Mouse (Mus musculus) midbrain, embryonic 16.5 days (tissue): Measurements from ENCODE around the gene Igsf9. TPM values are rescaled to one million over a fixed set of nuclear protein-coding genes. Genes with fewer than 3 reads are reported as not detected.

ENCODE experiments used
- ATAC-seq: fragments of 200-750 bp; cut with Nextera tagmentation; 2 replicates; pipeline ENCODE4 v1.8.0; 2017; ENCODE audit warnings: moderate TSS enrichment
- H3K27ac ChIP-seq: fragments of 300-500 bp; sonication (generic); 2 replicates; pipeline ENCODE4 v1.5.1; 2014; ENCODE audit warnings: mild to moderate bottlenecking, low read length, mixed read lengths
- H3K27me3 ChIP-seq: fragments of 300-500 bp; sonication (generic); 2 replicates; pipeline ENCODE4 v1.6.1; 2014; ENCODE audit warnings: low read depth, low read length, mixed read lengths; ENCODE audit not compliant: control insufficient read depth, insufficient read depth
- H3K36me3 ChIP-seq: fragments of 300-500 bp; sonication (generic); 2 replicates; pipeline ENCODE4 v1.6.1; 2014; ENCODE audit warnings: mild to moderate bottlenecking, low read length, moderate library complexity, mixed read lengths; ENCODE audit not compliant: control insufficient read depth, insufficient read depth
- H3K4me1 ChIP-seq: fragments of 300-500 bp; sonication (generic); 2 replicates; pipeline ENCODE4 v1.6.1; 2014; ENCODE audit warnings: mild to moderate bottlenecking, low read length, mixed read lengths; ENCODE audit not compliant: control insufficient read depth, insufficient read depth
- H3K4me2 ChIP-seq: fragments of 300-500 bp; sonication (generic); 2 replicates; pipeline ENCODE4 v1.6.1; 2014; ENCODE audit warnings: mild to moderate bottlenecking, low read length, mixed read lengths
- H3K4me3 ChIP-seq: fragments of 300-500 bp; sonication (generic); 2 replicates; pipeline ENCODE4 v1.5.1; 2014; ENCODE audit warnings: low read depth, mild to moderate bottlenecking, low read length, moderate library complexity, mixed read lengths
- H3K9ac ChIP-seq: fragments of 300-500 bp; sonication (generic); 2 replicates; pipeline ENCODE4 v1.6.1; 2014; ENCODE audit warnings: low read depth, low read length, mixed read lengths
- H3K9me3 ChIP-seq: fragments of 300-500 bp; sonication (generic); replicated peaks from 2 replicates; pipeline ENCODE4 v1.6.1; 2014; ENCODE audit warnings: mild to moderate bottlenecking, low read length, mixed read lengths; ENCODE audit not compliant: control insufficient read depth, poor library complexity, severe bottlenecking
- WGBS: fragments of 180-500 bp; shearing (Covaris S2); extraction: QIAGEN DNeasy Blood & Tissue Kit; methylation state at CpG from one replicate; pipeline ENCODE4 v1.1.7; 2014; 5-methylcytosine and 5-hydroxymethylcytosine counted together
- polyA plus RNA-seq: library from polyadenylated mRNA; unstranded; fragments of >200 nt; fragmentation: Nextera tagmentation; extraction: Ambion mirVana; gene quantifications from 2 replicates; pipeline ENCODE4 v1.2.1, GENCODE M21; 2015

Gene Igsf9
- polyA plus RNA-seq, 1 experiment from 2014 or later = 74.4 TPM

DNA sequence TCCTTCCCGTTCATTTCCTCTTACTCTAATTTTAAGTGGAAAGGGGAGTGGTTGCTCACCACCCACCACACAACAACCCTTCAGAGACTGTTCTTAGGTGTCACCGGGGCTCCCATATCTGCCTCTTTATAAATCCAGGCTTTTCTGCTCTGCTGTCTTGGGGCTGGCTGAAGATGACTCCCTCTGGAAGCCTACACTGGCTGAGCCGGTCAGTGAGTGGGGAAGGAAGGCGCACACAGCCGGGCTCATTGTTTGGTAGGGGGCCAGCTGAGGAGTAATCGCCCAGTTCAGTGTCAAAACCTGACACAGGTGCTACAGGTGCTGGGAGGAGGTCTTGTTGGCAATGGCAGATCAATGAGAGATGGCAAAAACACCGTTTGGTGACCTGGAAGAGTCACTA is 44.4 kb downstream of the Igsf9 start:
- Histone ChIP-seq H3K9me3 (no peaks in the 10 kb centered on the region), H3K9ac (no peak overlapping the region), H3K27ac (no peak overlapping the region), H3K4me2 (no peak overlapping the region), H3K4me3 (no peak overlapping the region), H3K27me3 (no peaks in the 10 kb centered on the region), H3K36me3 (no peaks in the 10 kb centered on the region), H3K4me1 (peaks cover 7% of the 10 kb centered on the region; the same call in 1 of the 2 replicates)
- ATAC-seq = no peak
- WGBS = 74% methylated on average over 7 of the region's 7 CpGs

DNA sequence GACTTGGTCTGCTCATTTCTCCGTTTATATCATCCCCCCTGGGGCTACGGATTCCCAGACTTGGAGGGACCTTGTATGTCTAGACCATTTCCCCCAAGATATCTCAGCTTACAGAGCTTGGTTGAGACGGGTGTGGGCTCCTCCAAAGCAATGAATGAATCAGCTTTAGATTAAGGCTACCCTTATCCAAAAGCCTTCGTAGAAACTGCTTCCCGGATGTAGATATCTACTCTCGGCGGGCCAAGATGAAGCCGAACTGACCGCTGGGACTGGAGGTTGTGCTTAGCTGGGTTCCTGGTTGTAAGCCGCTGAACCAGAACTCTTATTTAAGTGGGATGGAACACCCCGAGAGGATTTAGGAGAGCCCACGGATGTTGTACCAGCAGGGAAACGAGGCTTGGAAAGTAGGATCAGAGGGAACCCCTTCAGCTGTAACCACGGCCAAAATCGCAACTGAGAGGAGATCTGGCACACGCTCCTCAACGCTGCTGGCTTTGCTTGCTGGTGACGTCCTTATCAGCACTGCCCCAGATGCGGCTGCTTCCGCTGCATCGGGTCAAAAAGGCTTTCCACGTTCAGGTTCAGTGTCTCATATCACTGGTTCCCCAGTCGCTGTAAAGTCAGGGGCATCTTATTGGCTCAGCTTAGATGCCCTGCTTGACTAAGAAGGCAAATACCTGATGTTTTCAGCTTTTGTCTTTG is 44.9 kb downstream of the Igsf9 start:
- WGBS = 70% methylated on average over 23 of the region's 23 CpGs
- no peak for ATAC-seq
- Histone ChIP-seq H3K27ac (no peak overlapping the region), H3K9me3 (no peaks in the 10 kb centered on the region), H3K4me2 (no peak overlapping the region), H3K36me3 (no peaks in the 10 kb centered on the region), H3K9ac (no peak overlapping the region), H3K4me1 (peaks cover 1% of the 10 kb centered on the region; the same call in 1 of the 2 replicates), H3K4me3 (no peak overlapping the region), H3K27me3 (no peaks in the 10 kb centered on the region)

DNA sequence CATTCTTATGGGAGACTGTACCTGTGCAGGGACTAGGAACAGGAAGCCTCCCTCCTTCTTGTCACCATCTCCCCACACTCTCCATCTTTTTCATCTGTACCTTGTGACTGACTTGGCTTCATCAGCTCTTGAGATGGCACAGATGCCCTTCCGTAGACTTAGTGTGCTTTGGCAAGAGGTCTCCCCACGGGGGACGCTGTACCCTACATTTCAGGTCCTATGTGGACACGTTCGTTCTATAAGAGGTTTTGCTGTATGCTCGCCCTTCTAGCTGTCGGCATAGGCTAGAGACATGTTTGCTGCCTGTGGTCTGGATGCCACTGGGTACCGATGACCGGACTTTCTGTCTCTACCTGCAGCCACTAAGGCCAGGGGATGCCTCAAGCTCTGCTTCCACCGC is 45.8 kb downstream of the Igsf9 start:
- ATAC-seq = no peak
- WGBS = 92% methylated on average over 10 of the region's 10 CpGs

DNA sequence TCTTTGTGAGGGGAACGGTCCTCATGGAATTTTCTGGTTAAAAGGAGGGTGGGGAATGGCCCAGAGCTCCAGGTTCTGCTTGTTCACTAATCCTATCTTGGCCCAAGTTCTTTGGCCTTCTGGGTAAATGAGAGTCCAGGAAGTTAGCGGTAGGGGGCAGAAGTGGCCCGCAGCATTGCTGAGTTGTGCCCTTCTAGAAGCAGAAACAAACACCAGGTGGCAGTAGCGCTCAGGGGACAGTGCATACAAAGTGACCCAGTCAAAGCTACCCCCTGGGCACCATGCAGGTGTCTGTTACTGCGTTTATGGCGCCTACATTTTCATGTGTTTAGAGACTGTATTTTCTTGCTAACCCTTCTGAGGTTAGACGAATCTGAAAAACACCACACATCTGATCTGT is 47.1 kb downstream of the Igsf9 start:
- ATAC-seq = peak; percentile 19; the same call in 1 of the 2 replicates
- Histone ChIP-seq H3K4me3 (no peak overlapping the region), H3K9me3 (no peaks in the 10 kb centered on the region), H3K27ac (no peak overlapping the region), H3K4me2 (no peak overlapping the region), H3K36me3 (no peaks in the 10 kb centered on the region), H3K4me1 (peaks cover 7% of the 10 kb centered on the region; the same call in 1 of the 2 replicates), H3K9ac (no peak overlapping the region), H3K27me3 (no peaks in the 10 kb centered on the region)
- 5% methylated on average over 7 of the region's 7 CpGs for WGBS

More for the DNA sequence above, 45.8 kb downstream of the Igsf9 start:
- Histone ChIP-seq H3K4me3 (no peak overlapping the region), H3K9ac (no peak overlapping the region), H3K36me3 (no peaks in the 10 kb centered on the region), H3K27ac (no peak overlapping the region), H3K9me3 (no peaks in the 10 kb centered on the region), H3K4me2 (no peak overlapping the region), H3K27me3 (no peaks in the 10 kb centered on the region), H3K4me1 (peaks cover under 1% of the 10 kb centered on the region; the same call in 1 of the 2 replicates)

DNA sequence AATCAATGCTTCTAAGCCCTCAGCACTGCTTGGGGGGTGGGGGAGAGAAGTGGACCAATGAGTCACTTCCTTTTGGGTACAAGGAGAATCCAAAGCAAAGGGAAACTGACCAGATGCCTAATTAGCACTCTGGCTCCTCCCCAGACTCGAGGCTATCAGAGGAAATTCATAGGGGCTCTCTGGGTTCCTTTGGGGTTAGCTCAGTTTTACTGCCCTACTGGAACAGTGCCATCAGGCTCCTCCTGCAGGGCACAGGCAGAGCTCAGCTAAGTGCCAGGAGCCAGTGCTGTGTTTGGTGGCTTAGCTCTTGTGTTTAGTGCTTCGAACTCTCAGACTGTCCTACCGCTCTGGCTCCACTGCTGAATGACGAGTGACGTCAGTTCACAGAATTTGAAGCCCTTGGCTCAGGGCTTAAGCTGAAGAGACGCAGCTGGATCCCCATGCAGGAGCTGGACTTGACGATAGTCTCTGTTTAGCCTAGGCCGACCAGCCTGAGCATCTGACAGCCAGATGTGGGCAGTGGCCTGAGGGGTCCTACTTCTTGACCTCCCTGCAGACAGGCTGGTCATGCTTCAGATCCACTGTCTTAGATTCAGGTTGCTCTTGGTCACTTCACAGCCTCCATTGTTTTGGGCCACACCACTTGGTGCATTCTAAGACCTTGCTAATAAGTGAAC is 49.1 kb downstream of the Igsf9 start:
- no peaks in the 10 kb centered on the region for H3K27me3 ChIP-seq
- ATAC-seq = no peak
- no peaks in the 10 kb centered on the region for H3K9me3 ChIP-seq
- no peak overlapping the region for H3K9ac ChIP-seq
- peaks cover 7% of the 10 kb centered on the region; the same call in 1 of the 2 replicates for H3K4me1 ChIP-seq
- no peaks in the 10 kb centered on the region for H3K36me3 ChIP-seq
- no peak overlapping the region for H3K4me2 ChIP-seq
- H3K27ac ChIP-seq = no peak overlapping the region
- 28% methylated on average over 8 of the region's 8 CpGs for WGBS
- H3K4me3 ChIP-seq = no peak overlapping the region

DNA sequence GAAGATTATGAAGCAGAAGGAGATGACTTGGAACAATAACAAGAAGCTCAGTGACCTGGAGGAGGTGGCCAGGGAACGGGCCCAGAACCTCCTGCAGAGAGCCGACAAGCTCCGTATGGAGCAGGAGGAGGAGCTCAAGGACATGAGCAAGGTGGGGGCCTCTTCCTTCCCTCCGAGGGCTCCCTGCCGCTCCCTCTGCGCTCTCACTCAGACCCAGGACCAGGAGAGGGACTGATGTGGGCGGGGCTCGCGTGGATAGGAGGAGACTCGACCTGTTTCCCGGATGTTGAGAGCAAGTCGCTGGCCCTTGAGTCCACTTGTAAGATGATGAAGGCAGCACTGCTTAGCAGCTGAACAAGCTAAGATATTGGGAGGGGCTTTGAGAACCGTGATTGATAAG is 51.0 kb downstream of the Igsf9 start:
- no peaks in the 10 kb centered on the region for H3K36me3 ChIP-seq
- H3K9ac ChIP-seq = peak overlapping the region; percentile 36; the same call in 1 of the 2 replicates
- no peaks in the 10 kb centered on the region for H3K27me3 ChIP-seq
- peak; percentile 74 for ATAC-seq
- peak overlapping the region; percentile 26 for H3K4me3 ChIP-seq
- H3K4me2 ChIP-seq = peak overlapping the region; percentile 47
- H3K27ac ChIP-seq = 0 out of 2 replicates have a peak overlapping the region, but pooled peaks have one; percentile 23
- H3K9me3 ChIP-seq = no peaks in the 10 kb centered on the region
- H3K4me1 ChIP-seq = peaks cover 7% of the 10 kb centered on the region; the same call in 1 of the 2 replicates
- 1% methylated on average over 13 of the region's 13 CpGs for WGBS

DNA sequence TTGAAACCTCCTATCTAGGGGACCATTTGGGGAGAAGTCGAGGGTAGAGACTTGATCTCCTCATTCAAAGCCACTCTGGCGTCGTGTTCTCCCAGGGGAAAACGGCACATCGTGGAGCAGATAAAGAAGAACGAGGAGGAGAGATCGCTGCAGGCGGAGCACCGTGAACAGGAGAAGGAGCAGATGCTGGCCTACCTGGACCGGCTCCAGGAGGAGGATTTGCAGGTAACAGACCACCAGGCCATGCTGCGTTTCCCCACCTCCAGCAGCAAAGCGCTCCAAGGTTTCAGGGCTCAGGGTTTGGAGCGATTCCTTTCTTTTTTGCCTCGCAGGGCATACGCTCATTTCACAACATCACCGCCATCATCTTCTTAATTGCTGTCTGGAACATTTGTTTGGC is 53.5 kb downstream of the Igsf9 start:
- 76% methylated on average over 16 of the region's 16 CpGs for WGBS
- H3K4me3 ChIP-seq = no peak overlapping the region
- H3K4me1 ChIP-seq = peaks cover 11% of the 10 kb centered on the region
- ATAC-seq = no peak
- H3K9ac ChIP-seq = no peak overlapping the region
- no peak overlapping the region for H3K27ac ChIP-seq
- no peaks in the 10 kb centered on the region for H3K9me3 ChIP-seq
- H3K4me2 ChIP-seq = no peak overlapping the region
- H3K27me3 ChIP-seq = no peaks in the 10 kb centered on the region
- no peaks in the 10 kb centered on the region for H3K36me3 ChIP-seq

DNA sequence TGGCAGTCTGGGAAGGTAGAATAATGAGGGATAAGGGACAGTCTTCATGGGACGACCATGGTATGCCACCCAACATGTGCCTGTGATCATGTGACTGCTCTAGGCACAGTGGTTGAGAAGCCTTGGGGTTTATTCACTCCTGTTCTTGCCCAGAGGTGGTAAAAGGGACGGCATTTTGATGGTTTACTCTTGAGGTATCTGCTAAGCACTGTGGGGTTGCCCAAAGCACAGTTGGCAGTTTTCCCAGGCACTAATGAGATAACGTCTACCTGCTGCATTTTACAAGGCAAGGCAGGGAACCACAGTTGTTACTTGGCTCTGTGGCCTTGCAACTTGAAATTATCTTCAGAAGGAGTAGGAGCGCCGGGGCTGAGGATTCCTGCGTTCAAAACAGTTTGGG is 58.2 kb downstream of the Igsf9 start:
- Histone ChIP-seq H3K9me3 (no peaks in the 10 kb centered on the region), H3K4me1 (peaks cover 9% of the 10 kb centered on the region), H3K27ac (peak overlapping the region; percentile 73), H3K4me2 (no peak overlapping the region), H3K27me3 (no peaks in the 10 kb centered on the region), H3K4me3 (no peak overlapping the region), H3K36me3 (no peaks in the 10 kb centered on the region), H3K9ac (no peak overlapping the region)
- peak; percentile 65 for ATAC-seq
- 45% methylated on average over 6 of the region's 6 CpGs for WGBS

DNA sequence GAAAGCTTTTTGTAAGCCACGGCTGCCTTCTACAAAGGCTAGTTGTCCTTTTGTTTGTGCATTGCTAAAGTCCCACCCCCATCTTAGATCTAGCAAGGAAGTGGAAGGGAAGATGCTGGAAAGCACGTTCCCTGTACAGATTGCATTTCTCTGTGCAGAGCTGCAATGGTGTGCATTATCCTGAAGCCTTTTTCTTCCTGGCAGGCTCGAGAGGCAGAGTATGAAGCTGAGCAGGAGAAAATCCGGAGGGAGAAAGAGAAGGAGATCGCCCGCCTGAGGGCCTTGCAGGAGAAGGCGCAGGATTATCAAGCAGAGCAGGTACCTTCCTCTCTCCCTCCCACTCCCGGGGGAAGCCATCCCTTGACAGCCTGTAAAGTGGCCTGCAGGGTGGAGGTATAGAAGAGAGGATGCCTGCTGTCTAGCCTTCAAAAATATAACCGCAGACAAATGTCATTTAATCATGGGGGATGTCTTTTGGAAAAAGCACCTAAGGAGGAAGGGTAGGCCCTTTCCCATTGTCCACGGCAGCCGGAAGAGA is 58.8 kb downstream of the Igsf9 start:
- peak overlapping the region; percentile 4; the same call in 1 of the 2 replicates for H3K4me2 ChIP-seq
- no peak overlapping the region for H3K4me3 ChIP-seq
- ATAC-seq = peak; percentile 59
- H3K9me3 ChIP-seq = no peaks in the 10 kb centered on the region
- 26% methylated on average over 11 of the region's 11 CpGs for WGBS
- H3K9ac ChIP-seq = peak overlapping the region; percentile 54
- H3K27me3 ChIP-seq = no peaks in the 10 kb centered on the region
- H3K27ac ChIP-seq = peak overlapping the region; percentile 73
- no peaks in the 10 kb centered on the region for H3K36me3 ChIP-seq
- H3K4me1 ChIP-seq = peaks cover 9% of the 10 kb centered on the region
